Mouse (Mus musculus) MN1 (cell line): ENCODE data around the gene Soat2.
A peak's percentile ranks its signal among the peaks of the same experiment; 100 is the strongest.

Source experiments
- DNase-seq: peaks from one replicate; pipeline ENCODE4 v3.0.0-alpha.2; 2016; ENCODE audit warnings: low spot score

Soat2 gene

DNA sequence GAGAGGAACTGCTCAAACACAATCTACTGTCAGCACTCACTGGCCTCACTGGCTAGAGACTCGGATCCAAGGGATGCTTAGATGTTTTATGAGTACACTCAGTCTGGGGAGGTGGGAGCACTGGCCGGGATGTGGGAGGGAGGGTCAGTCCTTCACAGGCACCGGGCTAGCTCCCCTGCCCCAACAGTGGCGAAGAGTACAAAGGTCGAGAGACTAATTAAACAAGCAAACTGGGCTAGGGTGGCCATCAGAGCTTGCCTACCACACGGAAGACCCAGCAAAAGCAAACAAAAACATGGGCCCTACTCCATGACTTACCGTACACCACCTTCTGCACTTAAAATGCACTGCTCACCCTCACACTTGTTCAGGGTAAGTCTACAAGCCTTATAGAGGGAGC is 41.4 kb downstream of the Soat2 start:
- DNase-seq, result no peak

DNA sequence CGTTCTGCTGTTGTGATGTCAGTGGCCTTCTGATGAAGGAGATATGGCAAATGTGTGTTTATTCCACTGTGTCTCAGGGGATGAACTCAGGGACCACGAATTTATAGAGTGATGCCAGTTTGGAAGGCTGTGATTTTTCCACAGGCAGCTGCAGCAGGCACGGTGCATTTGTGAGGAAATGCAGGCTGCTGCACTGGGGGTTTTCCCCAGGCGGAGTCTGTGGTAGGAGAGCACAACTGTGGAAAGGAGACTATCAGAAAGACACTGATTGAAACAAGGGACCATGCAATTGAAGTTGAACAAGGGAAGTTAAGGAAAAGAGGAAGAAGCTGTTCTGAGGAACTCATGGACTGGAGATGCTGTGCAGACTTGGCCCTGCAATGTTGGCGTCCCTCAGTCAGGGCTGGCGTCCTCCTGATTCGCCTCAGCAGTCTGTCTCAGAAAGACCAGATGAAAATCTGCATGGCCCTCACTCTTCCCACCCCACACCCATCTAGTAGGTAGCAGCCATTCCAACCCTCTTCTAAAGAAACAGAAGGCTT is 42.0 kb downstream of the Soat2 start:
- no peak for DNase-seq

DNA sequence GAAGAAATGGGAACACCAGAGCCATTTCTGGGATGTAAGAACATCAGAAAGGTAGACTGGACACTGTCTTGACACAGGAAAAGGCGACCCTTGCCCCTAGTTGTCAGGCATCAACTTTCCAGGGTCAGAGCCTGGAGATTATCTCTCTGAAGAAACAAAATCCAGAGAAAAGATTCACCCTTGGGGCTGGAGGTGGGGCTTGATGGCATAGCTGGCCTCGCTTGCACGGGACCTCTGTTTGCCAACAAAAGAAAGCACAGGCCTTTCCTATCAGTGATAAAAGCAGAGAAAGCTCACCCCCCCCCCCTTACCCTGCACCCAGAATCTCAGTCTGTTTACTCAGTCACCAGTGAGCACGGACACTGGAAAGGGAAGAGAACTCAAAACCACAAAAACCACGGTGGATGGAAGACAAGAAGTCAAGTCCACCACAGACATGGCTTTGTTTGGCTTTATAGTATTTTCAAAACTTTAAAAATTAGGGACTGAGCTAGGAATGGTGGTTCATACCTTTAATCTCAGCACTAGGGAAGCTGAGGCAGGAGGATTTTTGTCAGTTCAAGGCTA is 42.6 kb downstream of the Soat2 start:
- no peak for DNase-seq

DNA sequence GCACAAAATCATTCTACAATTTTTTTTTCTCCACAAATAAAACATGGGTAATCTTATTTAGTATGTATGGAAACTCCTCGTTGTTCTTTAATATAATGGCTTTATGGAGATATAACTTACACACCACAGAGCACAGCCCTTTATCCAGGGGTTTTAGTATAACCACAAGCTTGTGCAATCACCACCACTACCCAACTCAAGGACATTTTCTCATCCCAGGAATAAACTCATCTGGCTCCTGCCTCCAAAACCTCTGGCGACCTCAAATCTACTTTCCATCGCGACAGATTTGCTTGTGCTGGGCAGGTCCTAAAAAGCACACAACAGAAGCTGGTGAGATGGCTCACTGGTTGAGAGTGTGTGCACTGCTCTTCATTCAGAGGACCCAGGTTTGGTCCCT is 43.3 kb downstream of the Soat2 start:
- no peak for DNase-seq

DNA sequence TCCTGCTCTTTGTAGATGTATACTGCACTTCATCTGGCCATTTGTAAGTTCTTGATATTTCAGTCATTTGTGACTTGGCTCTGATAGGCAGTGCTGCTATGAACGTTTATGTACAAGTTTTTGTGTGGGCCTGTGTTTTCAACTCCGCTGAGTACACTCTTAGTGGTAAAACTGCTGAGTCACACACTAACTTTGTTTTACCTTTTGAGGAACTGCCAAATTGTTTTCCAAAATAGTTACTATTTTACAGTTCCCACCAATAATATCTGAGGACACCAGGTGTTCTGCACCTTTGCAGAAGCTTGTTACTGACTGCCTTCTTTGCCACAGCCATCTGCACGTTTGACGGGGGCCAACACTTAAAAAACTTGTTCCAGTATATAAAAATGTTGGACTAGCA is 44.1 kb downstream of the Soat2 start:
- DNase-seq, result no peak

DNA sequence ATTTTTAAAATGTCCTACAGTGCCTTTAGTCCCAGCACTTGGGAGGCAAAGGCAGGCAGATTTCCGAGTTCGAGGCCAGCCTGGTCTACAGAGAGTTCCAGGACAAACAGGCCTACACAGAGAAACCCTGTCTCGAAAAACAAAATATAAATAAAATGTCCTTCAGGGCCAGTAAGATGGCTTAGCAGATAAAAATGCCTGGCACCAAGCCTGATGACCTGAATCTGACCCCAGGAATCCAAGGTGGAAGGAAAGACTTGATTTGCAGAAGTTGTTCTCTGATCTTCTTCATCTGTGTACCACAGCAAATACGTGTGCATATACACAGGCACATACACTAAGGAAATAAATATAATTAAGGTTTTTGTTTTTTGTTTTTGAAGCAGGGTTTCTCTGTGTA is 45.0 kb downstream of the Soat2 start:
- no peak for DNase-seq

DNA sequence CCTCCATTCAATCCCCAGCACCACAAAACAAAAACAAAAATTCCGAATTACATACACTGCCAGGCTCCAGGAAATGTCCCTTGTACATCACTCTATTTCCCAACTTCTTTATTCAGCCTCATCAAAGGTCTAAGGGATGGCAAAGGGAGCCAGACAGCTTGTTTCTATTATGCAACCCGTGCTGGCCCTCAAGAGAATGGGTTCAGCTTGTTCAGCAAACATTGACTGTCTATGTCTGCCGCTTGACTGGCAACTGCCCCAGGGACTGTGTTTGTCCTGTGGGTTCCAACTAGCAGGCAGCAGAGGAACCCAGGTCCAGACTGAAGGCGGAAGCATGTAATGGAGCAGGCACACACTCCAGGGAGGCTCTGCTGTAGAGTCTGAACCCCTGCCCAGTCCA is 48.5 kb downstream of the Soat2 start:
- no peak for DNase-seq

DNA sequence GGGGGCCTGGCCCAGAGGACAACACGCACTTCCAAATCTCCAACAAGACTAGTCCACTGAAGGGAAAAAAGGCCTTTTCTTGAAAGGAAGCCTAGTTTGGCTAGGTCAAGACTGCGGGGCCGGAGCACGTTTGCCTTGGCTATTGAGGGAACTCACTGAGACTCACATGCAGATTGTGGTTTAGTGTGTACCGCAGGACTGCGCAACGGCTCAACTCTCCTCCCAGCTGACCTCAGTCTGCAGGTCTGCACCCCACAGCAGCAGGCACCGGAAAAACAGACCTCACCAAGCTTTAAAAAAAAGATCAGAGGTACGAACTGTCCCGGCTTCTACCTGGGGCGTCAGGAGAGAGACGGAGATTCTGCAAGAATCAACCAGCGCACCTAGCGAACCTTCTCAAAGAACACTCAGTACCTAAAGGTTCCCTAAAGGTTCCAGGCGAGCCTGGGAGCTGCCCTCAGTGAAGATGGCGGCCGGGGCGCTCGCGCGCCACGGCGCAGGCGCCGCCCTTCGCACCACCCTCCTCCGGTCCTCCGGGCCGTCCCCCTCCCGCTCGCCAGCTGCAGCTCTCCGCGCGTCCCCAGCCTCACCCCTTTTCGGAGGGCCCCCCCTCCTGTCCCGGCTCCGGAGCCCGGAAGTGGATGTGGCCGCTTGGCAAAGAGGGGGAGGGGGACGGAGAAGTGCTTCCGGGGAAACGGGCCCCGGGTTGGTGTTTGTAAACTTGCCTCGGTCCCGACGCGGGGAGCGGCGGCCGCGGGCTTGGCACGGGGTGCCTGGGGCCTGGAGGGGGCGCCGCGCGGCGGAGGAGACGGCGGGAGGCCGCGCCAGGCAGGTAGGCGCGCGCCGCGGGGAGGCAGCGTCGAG is 52.9 kb downstream of the Soat2 start, which contains the start of gene Zfp740:
TSS of gene Zfp740 (plus strand) at position 279 of the 864 bp plus-strand sequence.
- DNase-seq, result peak; percentile 99

DNA sequence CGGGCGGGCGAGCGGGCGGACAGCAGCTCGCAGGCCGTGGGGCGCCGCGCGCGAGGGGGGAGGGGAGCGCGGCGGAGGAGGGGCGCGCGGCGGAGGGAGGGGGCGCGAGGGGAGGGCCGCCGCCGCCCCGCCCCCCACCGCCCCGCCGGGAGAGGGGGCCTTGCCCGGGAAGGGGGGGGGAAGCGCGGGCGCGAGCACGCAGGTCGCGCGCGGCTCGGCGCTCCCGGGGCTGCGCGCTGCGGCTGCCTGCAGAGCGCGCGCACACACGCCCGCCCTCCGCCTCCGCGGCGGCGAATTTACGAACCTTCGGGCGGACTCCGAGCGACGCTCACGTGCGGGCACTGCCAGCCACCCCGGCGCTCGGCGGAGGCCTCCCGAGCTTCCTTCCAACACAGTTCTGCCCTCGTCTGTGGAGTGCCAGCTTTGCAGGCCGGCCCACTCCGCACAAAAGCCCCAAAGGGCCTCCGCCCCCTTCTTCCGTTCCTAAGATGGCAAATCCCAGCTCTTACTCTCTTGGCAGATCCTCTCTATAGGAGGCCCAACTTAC is 53.6 kb downstream of the Soat2 start:
- peak; percentile 93 for DNase-seq

DNA sequence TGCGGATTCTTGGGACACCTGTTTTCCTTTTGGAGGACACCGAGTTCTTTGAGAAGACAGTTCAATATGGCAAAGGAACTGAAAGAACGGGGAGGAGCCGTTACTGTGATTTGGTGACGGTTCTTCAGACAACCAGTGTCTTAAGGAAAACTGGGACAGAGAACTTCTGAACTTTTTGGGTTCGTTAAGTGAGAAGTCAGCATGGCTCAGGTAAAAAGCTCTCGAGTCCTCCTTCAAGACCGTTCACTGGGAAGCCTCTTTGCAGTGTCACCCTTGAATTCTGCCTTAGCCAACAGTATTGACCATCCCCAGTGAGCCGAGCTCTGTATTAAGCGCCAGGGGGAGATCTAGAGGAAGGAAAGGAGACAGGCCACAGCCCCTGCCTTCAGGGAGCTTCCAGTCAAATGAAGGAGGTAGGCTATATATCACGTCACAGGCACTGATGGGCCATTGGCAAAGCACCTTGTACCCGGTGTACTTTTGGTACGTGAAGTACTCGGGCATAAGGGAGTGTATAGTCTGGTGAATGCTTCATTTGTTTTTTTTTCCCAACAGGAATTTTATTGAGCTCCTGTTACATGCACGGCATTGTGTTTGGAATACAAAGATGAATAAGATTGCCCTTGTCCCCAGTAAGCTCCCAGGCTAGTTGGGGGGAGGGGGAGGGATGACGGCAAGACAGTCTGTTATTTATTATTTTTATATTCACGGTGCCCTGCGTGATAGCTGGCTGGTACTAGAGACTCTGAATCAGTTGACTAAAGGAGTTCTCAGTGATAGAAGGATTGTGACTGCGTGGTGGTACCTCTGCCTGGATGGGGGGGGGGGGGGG is 54.6 kb downstream of the Soat2 start, which contains the start of gene Csad:
TSS of gene Csad (minus strand) at position 51 of the 832 bp plus-strand sequence.
- DNase-seq, result peak; percentile 43

DNA sequence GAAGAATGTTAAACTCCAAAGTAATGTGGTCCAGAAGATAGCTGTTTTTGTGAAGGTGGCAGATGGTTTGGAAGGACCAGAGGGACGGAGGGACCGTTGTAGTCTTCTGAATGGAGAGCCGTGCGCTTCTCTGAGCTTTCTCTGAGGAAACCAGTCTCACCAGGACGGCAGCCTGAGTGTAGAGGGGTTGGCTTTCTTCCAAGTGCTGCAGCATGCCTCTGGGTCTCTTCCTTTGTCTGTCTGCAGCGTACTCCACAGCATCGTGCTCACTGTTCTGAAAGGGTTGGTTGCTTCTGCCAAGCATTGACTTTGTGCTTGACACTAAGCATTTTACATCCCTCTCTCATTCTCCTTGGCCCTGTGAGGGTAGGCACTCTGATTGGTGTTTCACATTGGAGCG is 55.5 kb downstream of the Soat2 start:
- peak; percentile 81 for DNase-seq

DNA sequence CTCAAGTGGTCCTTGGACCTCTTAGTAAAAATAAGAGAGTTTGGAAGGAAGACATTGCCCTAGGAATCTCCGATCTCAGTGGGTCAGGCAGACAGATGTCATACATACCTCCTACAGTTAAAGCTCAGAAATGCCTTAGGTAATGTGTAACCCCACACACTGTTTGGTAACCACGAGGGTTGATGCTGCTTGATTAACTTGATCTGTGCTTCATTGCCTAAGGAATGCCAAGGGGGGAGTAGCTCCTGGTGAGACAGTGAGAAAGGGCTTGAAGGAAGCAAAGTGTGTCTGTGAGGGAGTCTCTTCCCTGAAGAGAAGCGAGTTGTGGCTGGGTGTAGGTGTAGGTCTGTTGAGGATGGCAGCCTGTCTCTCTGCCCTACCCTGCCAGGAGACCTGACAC is 57.0 kb downstream of the Soat2 start:
- DNase-seq, result no peak

DNA sequence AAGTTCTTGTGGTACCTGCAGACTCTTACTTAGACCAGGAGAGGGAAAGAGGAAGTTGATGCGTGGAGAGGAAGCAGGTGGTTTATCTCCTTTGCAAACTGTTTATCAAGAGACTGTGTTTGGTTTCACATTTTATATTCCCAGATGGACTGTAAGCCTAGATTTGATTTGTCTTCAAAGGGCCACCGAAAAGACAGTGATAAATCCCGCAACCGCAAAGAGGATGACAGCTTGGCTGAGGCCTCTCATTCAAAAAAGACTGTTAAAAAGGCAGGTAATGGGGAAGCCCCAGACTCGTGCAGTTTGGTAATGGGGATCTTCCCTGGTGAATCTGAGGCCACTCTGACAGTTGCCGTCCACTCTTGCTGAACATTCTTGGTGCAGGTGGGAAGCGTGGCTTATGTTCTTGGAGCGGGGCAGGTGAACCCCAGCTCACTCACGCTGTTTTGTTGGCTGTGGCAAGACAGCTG is 57.8 kb downstream of the Soat2 start:
- no peak for DNase-seq

DNA sequence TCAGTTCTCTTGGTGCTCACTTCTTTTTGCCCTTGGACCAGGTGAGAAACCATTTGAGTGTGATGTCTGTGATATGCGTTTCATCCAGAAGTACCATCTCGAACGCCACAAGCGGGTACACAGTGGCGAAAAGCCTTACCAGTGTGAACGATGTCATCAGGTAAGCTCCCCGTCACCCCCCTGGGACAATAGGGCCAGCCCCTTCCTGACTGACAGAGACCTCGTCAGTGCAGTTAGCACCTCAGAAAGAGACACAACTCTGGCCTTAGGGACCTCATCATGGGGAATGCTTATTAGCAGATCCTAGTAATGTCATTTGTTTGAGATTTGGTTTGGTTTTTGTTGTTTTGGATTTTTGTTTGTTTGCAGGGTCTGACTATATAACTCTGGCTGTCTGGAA is 58.8 kb downstream of the Soat2 start:
- DNase-seq, result no peak

DNA sequence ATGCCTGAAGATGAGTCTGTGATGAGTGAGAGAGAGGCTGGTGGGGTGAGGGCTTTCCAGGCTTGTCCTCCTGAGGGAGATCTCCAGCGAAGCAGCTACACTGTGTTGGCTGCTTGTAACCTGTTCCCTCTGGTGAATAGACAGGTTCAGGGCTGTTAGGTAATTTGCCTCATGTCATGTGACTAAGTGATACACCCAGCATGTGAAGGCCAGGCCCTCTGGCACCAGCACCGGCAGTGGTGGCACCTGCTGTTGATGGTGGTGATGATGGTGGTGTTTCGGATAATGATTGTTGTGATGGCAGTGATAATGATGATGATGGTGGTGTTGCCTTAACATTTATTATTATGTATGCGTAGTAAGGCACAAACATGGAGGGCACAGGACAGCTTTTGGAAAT is 60.5 kb downstream of the Soat2 start:
- no peak for DNase-seq

DNA sequence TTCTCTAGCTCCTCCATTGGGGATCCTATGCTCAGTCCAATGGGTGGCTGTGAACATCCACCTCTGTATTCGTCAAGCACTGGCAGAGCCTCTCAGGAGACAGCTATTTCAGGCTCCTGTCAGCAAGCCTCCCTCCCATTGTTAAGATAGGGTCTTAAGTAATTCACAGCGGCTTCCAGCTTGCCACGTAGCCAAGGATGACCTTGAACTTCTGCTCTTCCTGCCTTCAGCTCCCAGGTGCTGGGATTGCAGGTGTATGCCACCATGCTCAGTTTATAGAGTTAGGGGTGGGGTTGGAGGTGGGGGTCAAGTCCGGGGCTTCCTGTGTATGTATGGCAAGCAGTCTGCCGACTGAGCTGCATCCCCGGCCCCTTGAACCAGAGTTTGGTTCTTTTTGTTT is 61.6 kb downstream of the Soat2 start:
- DNase-seq, result no peak
